Mouse (Mus musculus): ENCODE results near the gene Ncbp1.

Ncbp1 gene

DNA sequence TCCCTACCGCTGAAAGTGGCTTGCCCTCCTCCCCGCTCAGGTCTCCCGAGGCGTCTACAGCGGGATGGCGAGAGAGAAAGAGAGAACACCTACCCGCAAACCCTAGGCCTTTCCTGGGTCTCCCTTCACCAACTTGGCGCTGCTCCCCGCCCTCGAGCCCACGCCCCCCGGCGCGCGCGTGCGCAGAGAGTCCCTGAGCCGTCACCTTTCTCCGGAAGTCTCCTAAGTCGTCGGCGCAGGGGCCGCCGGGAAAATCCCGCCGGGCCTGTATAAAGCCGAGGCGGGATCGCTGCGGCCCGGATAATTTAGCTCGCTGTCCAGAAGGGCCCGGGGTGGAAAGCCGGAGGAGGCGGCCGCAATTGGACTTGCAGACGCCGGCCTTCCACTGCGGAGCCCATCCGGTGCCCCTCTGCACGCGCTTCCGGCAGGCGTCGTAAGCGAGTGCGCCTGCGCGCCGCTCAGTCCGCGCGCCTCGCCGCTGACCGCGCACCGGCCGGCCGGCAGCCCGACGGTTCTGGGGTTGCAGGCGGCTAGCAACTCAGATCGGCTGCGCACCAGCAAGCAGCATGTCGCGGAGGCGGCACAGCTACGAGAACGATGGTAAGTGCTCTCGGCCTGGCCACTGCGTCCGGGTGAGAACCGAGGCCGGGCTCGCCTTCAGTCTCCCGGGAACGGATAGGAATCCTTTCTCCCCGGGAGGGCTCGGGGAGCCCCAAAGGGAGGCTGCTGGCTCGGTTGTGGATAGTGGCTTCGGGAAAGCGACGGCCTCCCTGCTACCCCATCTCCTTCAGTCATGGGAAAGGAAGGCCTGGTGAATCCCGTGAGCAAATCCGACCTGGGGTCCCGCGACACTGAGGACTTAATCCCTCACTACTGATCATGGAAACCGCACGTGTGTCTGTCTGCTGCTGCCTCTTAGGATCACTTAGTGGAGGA is at the start of gene Ncbp1, which contains the start of gene Tstd2:
TSS of gene Ncbp1 (plus strand) at position 327 of the 936 bp plus-strand sequence.
TSS of gene Tstd2 (minus strand) at position 408 of the 936 bp plus-strand sequence.
- peak; percentile 91 for DNase-seq (ENCODE audit: low spot score)

DNA sequence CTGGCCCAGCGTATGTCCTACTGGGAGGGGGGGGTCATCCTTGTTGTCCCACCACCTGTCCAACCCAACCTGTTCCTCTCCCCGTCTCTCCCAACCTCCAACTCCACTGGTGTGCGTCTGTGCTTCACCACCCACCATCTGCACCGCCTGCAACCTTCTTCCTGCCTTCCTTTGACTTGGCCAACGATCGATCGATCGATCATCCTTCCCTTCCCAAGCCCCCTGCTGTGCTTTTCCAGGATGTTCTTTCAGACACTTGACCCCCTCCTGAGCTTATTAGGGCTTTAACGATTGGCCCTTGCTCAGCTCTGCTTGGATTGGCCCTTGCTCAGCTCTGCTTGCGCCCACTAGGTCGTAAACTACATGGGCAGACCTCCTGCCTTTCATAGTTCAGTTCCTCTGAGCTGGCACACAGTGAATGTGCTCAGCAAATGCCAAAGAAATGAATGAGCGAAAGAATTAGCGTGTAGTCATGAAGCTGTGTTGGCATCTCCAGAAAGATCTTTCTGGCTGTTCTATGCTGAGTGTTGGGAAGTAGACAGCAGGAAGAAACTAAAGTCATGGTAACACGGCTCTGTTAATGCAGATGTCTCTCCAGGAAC is 48.8 kb upstream of the Ncbp1 start:
- no peak for DNase-seq (ENCODE audit: low spot score)

DNA sequence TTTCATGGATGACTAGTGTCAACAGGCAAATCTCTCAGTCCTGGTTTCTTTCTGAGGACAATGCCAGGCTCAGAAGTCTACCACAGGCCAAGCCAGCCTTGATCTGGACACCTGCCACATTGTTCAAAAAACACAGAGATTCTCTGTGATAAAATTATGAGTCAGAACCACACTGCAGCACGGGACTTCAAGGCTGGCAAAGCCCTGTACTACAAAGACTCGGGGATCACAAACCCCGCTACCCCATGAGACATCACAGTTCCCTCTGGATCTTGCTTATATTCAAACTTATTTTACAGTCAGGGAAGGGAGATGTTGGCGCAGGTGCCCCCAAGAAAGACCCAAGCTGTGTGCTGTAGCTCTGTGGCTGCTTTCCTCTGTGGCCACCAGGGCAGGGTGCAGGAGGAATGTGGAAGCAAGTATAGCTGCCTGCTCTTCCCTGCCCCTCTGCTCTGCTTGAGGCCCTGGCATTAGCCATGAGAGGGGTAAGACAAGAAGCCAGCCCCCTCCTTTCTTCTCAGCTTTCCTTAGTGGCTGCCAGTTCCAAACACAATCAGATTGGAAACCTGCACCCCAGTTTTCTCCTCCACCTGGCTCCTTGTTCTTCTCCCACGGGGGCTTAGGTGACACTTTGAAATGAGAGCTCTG is 45.9 kb upstream of the Ncbp1 start:
- peak; percentile 57 for DNase-seq (ENCODE audit: low spot score)

- no peak for DNase-seq (ENCODE audit: low spot score)
Observed at GRCm38 (mm10) chr4:46094916-46095825, 43.2 kb upstream of the Ncbp1 start.

- DNase-seq (ENCODE audit: low spot score), result no peak
Observed at GRCm38 (mm10) chr4:46095826-46096159, 42.6 kb upstream of the Ncbp1 start.

DNA sequence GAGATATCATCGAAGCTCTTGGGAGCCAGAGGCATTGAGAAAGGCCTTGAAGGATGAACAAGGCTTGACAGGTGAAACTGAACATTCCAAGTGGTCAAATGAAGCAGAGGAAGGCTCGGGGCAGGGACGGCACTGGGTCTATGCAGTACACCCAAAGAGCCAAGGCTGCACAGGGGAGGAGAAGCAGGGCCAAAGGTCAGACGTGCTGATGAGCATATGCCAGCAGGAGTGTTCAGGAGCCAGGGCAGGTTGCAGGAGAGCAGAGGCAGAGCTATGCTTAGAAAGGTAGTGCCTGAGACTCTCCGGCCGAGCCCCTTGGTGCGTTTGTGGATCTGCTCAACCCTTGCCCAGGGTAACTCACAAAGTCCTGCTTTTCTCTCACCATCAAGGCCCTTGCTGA is 41.9 kb upstream of the Ncbp1 start:
- no peak for DNase-seq (ENCODE audit: low spot score)

DNA sequence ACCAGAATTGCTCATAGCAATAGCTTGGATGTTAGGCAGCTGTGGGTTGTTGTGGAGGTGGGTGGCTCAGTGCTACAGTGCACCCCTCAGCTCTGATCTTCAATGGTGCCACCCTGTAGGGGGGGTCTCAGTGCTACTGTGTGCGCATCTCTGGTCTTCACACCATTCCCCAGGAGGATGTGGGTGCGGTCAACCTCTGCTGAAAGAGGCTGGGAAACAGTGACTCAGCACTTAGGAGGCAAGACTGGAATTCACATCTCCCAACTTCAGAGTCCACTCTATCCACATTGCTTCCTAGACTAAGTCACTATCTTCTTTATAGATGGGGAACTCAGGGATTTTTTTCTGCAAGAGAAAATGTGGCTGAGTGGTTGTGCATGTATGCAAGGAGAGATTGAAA is 40.8 kb upstream of the Ncbp1 start:
- no peak for DNase-seq (ENCODE audit: low spot score)

DNA sequence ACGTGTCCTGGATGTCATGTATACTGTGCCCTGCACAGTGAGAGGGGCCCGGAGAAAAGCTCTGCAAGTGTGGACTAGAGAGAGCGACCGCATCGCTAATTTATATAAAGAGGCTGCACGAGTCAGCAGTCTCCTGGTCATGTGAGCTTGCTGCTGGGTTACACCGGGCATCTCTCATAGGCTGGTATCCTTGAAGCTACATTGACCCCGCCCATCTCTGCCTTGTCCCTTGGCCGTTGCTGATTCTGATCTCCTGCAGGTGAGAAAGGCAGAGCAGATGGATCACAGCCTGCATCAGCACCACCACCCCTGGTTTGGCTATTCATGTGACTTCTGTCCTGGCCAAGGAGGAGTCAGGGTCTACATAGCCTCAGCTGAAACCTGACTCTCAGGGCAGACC is 39.3 kb upstream of the Ncbp1 start:
- no peak for DNase-seq (ENCODE audit: low spot score)

DNA sequence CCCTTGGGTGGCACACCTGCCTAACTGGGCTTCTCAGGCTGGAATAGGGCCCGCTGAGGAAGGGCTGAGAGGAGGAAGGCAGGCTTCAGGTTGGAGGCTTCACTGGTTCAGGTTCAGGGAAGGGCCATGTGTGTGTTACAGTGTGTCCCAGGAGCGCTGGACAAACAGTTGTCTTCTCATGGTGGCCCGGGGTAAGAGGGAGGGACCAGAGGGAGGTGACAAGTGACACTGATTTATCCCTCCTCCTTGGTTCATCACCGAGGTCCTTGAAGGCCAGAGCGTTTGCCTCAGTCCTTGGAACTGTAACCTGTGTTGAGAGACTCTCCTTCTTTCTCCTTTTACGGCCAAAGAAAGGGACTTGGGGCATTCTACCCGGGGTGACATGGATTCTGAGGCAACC is 37.9 kb upstream of the Ncbp1 start:
- DNase-seq (ENCODE audit: low spot score), result no peak

GRCm38 (mm10) chr4:46101211-46101711 is 37.2 kb upstream of the Ncbp1 start:
- no peak for DNase-seq (ENCODE audit: low spot score)

DNA sequence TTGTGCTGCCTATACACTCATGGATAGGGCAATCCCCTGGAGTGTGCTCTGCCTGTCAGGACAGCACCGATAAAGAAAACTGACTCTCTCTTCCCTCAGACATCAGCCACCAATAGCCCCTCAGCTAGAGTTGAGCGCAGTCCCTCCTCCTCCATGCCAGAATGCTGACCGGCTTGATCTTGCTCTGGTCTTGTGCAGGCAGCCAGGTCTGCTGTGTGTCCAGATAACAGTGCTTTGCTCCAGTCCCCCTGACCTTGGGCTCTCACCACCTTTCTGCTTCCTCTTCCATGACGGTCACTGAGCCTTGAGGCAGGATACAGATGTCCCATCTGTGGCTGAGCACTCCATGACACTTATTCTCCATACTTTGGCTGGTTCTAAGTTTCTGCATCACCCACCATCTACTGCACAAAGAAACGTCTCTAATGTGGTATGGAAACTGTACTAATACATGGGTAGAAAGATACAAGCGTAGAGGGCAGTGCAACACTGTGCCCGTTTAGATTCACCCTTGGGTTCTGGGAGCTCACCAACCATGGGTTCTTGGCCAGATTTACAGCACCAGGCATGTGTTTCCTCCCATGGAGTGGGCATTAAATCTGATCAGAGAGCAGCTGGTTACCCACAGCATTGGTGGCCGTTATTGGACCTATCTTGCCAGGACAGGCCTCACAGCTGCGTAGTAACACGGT is 36.2 kb upstream of the Ncbp1 start:
- DNase-seq (ENCODE audit: low spot score), result no peak

DNA sequence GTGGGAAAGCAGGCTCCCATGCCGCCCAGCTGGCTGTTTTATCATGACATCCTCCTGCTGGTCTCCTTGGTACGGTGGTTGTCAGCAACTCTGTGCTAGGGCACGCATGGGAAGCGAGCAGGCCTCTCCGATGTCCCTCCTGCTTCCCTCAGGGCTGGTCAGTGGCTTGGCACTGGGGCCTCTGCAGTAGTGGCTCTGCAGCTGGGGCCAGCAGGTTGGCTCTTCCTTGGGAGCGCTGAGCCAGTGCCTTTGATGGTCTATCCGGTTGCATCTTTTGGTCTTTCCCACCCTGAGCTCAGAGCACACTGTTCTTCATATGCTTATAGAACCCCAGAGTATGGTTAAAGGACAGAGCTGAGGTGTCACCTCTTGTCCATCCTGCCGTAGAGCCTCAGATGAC is 28.3 kb upstream of the Ncbp1 start:
- DNase-seq (ENCODE audit: low spot score), result no peak

DNA sequence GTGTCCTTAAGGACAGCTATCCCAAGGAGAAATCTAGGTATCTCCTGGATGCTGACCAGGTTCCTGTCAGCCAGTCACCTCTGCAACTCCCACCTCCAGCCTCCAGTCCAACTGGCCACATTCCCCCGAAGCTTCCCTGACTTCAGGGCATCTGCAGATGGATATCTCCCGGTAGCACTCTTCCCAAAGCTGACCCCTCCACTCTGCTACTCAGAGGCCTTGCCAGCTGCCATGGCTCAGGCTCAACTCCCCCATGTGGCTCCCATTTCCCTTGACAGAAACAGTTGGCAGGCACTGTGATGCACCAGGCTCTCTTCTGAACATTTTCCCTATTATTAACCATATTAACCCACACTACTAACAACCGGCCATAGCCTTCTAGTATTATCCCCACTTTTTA is 27.1 kb upstream of the Ncbp1 start:
- no peak for DNase-seq (ENCODE audit: low spot score)

DNA sequence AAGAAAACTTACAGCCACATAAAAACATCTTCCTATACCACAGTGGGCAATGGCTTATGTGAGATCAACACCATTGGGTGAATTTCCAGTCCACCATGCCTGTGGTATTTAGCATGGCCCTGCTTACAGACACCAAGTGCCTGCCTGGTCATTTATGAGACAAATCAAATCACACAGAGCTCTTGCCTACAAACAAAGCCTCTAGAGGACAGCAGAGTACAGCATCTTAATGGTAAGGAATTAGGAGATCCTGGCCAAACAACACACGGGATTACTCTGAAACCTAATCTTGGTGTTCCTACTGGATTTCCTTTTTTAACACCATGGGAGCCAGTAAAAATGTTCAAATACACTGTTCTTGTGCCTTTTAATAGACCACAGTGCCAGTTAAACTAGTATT is 23.1 kb upstream of the Ncbp1 start:
- no peak for DNase-seq (ENCODE audit: low spot score)

DNA sequence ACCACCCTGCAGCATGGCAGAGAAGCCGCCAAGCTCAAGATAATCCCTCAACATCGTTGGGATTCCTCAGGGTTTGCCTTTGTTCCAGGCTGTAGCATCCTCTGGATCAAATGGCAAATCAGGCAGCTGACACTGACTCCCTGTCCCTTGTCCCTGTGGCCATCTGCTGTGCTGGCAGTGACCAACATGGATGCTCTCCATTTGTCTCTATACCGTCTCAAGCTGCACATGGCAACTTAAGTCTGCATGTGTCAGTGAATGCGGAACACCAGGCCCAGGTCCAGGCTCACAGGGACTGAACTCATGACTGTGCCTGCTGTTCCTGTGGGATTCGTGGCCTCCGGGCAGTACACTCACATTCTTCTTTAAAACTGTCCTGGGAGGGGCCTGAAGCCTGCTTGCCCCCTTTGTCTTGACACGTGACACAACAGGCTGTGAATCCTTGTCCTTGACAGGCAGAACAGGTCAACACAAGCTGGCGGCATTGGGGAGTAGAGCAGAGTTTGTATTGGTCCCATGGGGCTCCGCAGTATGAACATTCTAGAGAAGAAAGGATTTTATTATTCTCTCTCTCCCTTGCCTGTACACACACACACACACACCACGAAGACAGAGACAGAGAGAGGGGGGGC is 21.8 kb upstream of the Ncbp1 start:
- no peak for DNase-seq (ENCODE audit: low spot score)

DNA sequence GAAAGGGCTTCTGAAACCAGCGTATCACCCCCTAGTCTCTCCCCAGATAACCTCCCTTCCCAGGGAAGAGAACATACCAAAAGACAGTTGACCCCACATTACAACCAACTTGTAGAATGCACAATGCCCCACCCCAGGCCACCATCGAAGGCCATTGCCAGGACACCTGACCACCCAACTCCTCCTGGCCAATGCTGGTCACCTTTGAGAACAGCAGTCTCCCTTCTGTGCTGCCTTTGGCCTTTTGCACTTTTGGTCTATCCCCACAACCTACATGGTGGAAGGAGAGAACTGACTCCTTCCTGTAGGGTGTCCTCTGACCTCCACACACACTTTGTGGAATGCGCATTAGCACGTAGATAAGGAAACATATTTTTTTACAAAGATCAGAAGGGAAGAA is 20.9 kb upstream of the Ncbp1 start:
- no peak for DNase-seq (ENCODE audit: low spot score)

DNA sequence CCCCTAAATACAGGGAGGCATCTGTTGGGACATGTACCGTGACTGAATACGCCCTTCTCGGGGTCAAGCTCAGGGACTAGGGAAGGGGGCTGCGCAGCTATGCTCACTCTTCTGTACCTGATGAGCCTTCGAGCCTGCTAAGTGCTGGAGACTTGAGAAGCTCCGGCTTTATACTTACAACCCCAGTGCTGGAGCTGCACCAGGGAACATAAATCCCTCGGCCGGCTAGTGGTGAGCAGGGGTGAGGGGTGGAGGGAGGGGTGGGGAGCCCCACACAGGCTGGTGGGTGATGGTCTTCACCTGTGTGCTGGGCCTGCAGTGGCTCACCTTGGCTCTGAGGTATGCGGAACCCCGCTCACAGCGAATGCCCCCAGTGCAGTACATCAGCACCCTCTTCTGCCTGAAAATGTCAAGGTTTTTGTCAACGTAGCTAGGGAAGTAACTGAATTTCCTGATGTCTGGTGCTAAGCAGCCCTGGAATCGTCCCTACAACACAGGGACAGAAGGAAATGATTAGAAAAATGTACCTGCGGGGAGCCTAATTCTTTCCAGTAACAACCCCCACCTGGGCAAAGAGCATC is 18.8 kb upstream of the Ncbp1 start:
- no peak for DNase-seq (ENCODE audit: low spot score)

DNA sequence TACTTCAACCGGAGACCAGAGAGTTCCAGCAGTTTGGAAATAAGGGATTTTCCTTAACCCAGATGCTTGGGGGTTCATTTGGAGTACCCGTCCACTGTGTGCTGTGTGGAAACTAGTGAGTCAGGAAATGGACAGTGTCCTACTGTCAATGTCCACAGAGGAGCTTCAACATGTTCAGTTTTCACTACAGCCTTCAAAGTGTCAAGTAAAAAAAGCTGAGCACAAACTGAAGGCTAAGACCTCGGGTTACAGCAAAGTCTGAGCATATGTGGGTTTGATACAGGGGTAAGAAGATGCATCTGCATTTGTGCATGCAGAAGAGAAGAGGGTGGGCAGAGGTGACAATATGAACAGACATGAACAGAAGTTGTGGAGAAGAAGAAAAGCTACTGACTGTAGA is 17.6 kb upstream of the Ncbp1 start:
- no peak for DNase-seq (ENCODE audit: low spot score)

DNA sequence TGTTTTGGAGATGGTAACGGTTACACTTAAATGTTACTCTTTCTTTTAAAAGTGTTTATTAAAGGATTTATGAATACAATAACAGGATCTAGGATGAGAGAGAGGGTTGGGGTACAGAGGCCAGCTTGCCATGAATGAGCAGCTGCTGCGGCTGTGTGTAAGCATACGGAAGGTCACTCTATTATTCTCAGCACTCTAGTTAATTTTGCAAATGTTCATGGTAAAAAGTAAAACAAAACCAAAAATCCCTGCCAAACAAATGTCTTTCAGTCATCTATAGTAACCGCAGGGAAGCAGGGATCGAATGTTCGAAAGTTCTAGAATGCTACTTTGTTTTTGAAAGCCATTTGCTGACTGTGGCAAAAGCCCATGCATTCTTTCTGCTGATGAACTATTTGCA is 15.1 kb upstream of the Ncbp1 start:
- no peak for DNase-seq (ENCODE audit: low spot score)

DNA sequence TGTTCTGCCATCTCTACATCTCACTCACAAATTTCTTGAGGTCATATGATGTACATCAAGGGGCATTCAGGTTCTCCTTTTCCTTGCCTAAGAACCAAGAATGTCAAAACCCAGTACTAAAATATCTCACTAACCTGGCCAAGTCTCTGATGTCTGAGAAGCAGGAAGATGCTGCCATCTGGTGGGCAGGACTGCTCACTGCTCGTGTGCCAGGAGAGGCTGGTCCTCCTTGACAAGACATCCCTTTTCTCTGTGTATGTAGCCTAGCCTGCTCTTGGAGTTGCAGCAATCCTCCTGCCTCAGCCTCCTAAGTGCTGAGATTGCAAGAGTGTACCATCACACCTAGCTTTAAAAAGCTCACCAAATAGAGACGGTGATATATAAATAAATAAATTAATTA is 11.9 kb upstream of the Ncbp1 start:
- peak; percentile 65 for DNase-seq (ENCODE audit: low spot score)

All from urinary bladder, postnatal 14 days (tissue).